Mouse (Mus musculus): ENCODE measurements around the gene Nup153.

The Nup153 gene

DNA sequence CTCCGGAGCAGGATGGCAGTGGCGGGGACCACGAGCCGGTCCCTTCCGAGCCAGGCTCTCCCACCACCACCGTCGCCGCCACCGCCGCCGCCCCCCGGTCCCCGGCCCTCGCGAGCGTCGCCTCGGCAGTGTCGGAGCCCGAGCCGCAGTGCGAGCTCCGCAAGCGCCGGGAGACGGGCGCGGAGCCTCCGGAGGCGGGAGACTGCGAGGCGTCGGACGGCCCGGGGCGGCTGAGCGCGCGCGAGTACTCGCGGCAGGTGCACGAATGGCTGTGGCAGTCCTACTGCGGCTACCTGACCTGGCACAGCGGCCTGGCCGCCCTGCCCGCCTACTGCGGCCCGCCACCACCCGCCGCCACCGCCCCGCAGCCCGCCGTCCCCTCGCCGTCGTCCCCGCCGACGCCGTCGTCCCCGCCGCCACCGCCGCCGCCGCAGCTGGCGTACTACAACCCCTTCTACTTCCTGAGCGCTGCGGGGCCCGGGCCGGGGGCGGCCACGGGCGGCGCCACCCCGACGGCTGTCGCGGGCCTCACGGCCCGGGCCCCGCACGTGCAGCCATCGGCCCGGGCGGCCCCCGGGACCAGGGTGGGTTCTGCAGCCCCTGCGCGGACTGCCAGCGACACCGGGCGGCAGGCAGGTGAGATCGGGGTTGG is 58.0 kb downstream of the Nup153 start:
- no peak for DNase-seq (ENCODE audit: low spot score)

DNA sequence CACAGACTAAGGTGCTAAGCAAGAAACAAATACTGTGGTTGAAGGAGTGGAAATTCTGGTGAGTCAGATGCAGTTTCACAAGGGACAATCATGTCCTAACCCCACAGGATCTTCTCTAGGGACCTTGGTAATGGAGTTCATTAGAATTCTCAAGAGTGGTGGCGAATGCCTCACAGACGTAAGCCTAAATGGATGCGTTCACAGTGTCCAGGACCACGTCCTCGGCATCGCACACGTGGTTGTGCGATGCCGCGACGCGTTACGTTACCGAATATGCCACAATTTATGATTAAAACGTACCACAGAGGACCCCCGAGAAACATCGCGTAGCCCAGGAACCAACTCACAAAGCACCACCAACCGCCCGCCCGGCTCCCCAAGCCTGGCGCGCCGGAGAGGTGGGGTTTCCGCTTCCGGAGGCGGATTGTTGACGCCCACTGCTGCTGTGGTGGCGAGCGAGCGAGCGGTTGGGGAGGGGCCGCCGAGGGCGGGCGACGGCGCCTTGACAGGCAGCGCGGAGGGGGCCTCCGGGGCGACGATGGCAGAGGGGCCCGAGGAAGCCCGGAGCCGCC is 58.6 kb downstream of the Nup153 start, which contains the start of gene Fam8a1:
TSS of gene Fam8a1 (plus strand) at position 475 of the 572 bp plus-strand sequence.
- DNase-seq (ENCODE audit: low spot score) = peak; percentile 91

DNA sequence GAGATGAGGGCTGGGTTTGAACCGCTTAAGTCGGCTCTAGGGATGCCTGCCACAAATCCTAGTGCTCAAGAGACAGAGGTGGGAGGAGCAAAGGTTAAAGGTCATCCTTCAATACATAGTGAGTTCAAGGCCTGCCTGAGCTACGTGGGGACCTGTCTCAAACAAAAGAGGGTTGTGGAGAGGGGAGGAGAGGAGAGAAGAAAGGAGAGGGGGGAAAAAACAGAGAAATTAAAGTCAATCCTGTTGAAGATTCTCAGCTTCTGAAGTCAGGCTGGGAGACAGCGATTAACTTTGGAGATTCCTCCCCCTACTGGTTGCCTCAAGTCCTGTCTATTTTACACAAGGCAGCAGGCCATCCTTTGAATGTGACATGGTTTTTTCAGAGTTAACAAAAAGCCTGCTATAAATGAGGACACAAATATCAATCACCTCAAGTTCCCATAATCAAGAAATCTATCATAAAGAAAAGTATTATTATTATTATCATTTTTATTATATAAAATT is 64.2 kb downstream of the Nup153 start:
- no peak for DNase-seq (ENCODE audit: low spot score)

GRCm38 (mm10) chr13:46659211-46659610 is 68.5 kb downstream of the Nup153 start:
- DNase-seq (ENCODE audit: low spot score) = no peak

- DNase-seq (ENCODE audit: low spot score) = no peak
Measured at GRCm38 (mm10) chr13:46654566-46654965, 73.2 kb downstream of the Nup153 start.

GRCm38 (mm10) chr13:46653671-46654070 is 74.1 kb downstream of the Nup153 start:
- DNase-seq (ENCODE audit: low spot score) = no peak

- no peak for DNase-seq (ENCODE audit: low spot score)
Measured at GRCm38 (mm10) chr13:46652671-46653070, 75.1 kb downstream of the Nup153 start.

- no peak for DNase-seq (ENCODE audit: low spot score)
Measured at GRCm38 (mm10) chr13:46651853-46652252, 75.9 kb downstream of the Nup153 start.

GRCm38 (mm10) chr13:46645476-46645875 is 82.3 kb downstream of the Nup153 start:
- no peak for DNase-seq (ENCODE audit: low spot score)

GRCm38 (mm10) chr13:46644175-46644574 is 83.6 kb downstream of the Nup153 start:
- no peak for DNase-seq (ENCODE audit: low spot score)

DNA sequence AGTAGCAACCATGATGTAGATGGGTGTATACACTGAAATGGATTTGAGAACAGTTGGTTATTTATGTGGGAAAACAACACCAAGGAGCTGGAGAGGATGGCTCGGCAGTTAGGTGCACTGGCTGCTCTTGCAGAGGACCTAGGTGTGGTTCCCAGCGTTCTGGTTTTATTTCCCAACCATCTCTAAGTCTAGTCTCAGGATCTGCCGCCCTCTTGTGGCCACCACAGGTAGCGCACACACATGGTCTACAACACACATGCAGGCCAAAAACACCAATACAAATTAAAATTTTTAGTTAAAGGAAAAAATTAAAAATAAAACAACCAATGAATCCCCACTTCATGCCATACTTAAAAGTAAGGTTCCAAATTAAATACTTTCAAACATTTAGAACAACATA is 85.4 kb downstream of the Nup153 start:
- no peak for DNase-seq (ENCODE audit: low spot score)

DNA sequence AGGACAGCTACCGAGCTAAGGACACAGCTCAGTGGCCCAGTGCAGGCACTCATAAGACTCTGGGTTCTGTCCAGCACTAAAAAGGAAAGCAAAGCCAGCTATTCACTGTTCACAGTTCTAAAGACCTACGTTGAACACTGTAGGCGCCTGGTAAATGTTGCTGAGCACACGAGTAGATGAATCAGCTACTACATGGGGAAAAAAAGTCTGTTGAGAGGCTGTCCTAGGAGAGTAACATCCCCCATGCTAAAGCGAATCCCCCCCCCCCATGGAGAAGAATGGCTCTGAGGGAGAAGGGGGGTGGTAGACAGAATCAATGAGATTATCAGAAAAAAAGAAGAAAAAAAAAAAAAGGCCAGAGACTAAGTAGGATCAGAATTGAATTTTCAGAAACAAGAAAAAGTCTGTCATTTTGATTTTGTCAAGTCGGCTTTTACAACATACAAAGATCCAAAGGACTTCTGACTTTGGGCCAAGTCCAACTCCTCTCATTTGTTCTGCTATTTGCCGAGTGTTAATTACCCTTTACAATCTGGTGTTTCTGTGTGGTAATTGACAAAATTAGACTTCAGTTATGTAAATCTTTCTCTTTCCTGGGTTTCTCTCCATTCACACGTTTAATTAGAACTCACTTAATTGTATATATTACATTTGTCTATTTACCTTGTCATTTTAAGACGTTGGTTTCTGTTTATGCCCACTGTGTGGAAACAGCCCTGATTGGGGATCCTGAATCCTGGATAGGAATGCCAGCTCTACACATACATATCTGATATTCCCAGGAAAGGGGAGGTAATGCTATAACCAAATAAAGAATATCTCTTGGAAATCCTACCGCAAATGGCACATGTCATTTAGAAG is 86.9 kb downstream of the Nup153 start:
- DNase-seq (ENCODE audit: low spot score) = no peak

DNA sequence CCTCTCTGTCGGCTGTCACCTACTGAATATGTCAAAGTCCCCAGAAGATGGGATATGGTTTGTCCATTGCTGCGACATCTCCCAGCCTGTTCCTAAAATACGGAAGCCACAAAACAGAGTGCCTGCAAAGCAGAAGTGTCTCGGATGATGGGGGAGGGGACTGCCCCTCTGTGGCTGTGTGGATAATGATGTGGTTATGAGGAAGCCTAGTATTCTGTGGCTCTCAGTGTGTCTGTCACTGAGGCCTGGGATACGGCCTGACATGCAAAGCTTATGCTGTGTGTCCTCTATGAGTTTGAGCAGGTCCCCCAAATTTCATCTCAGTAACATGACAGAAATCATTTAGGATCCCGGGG is 93.6 kb downstream of the Nup153 start:
- no peak for DNase-seq (ENCODE audit: low spot score)

DNA sequence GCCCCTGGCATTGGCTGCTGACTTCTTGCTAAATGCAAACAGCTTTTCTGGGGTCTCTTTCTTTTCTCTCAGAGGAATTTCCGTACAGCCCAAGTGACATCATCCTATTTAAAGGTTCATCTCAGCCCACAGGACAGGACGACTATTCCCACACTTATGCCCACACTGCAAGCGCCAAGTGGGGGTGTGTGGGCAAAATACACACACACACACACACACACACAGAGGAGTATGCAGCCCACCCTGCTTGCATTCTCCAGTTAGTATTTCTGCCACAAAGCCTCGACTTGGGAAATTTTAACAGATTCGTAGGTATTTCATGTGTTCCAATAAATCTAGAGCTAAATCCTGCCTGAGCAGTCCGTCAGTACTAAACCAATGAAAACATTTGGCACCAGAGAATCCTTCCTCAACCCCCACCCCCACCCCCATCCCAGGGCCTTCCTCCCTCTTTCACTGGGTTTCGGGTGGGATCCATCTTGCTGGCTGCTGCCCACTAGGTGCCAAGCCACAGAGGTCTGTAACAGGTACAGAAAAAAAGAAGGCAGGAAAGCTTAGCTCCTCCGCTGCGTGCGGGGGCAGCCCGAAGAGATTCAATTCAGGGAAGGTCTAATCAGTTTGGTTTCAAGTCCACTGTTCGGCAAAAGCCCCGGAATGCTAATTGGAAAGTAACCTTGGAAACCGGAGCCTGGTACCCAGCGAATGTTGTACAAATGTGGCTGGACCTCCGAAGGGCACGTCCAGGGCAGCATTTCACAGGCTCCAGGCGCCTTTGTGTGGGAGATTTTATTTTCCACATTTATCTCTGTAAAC is 94.2 kb downstream of the Nup153 start:
- peak; percentile 7 for DNase-seq (ENCODE audit: low spot score)

- DNase-seq (ENCODE audit: low spot score) = no peak
Measured at GRCm38 (mm10) chr13:46632796-46633195, 94.9 kb downstream of the Nup153 start.

All from ovary, postnatal 36 days (tissue).